Mouse (Mus musculus) heart, postnatal 4 days (tissue): ENCODE results near the gene Pik3r5. TPM values are rescaled to one million over a fixed set of nuclear protein-coding genes. Genes with fewer than 3 reads are reported as not detected.
A peak's percentile ranks its signal among the peaks of the same experiment; 100 is the strongest.

Experiments
- DNase-seq: peaks from one replicate; pipeline ENCODE4 v3.0.0; 2021
- total RNA-seq, 2 experiments: library from RNA; stranded (reverse); gene quantifications; 2 replicates each; pipeline ENCODE4 v1.2.3; 2021

Pik3r5 gene
- total RNA-seq, 2 experiments from 2014 or later, result 1.2 TPM

GRCm38 (mm10) chr11:68486093-68486492, 54.2 kb downstream of the Pik3r5 start:
- DNase-seq, result no peak

GRCm38 (mm10) chr11:68487720-68488119, 55.8 kb downstream of the Pik3r5 start:
- DNase-seq, result no peak

DNA sequence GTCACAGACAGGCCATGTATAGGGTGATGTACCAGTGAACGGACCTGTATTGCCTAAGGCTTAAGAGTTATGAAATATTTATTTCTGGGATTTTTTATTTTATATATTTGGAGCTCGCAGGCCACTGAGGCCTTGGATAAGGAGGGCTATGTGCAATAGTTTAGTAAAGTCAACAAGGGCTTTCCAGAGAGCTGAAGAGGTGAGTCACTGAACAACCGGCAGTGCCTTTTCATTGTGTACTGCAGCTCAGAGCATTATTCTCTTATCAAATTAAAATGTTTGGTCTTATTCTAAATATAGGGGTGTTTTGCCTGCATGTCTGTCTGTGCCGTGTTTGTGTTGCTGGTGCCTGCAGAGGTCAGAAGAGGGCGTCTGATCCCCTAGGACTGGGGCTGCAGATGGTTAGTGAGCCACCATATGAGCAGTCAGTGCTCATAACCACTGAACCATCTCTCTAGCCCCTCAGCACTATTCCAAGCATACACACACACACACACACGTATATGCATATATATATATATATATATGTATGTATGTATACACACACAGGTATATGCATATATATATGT, 56.4 kb downstream of the Pik3r5 start:
- no peak for DNase-seq

GRCm38 (mm10) chr11:68489236-68489635, 57.3 kb downstream of the Pik3r5 start:
- DNase-seq, result no peak

- no peak for DNase-seq
Measured at GRCm38 (mm10) chr11:68492592-68492991, 60.7 kb downstream of the Pik3r5 start.

- peak; percentile 43 for DNase-seq
Measured at GRCm38 (mm10) chr11:68493760-68494159, 61.8 kb downstream of the Pik3r5 start.

DNA sequence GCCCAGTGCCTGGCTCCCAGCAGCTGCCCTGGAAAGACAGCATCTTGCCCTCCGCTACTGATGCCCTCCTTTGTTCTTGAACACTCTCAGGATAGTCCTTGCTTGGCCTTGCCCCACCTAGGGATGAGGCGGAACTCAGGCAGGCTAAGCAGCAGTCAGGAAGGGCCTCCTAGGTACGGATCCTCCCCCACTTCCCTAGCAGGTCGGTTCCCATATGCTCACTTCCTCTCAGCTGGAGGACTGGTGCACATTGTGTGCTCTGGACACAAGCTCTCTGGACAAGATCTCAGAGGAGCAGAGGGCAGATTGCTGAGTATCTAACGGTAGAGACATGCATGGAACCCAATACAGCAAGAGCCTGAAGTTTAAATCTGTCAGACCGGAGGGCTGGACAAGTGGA, 65.2 kb downstream of the Pik3r5 start:
- DNase-seq, result no peak

DNA sequence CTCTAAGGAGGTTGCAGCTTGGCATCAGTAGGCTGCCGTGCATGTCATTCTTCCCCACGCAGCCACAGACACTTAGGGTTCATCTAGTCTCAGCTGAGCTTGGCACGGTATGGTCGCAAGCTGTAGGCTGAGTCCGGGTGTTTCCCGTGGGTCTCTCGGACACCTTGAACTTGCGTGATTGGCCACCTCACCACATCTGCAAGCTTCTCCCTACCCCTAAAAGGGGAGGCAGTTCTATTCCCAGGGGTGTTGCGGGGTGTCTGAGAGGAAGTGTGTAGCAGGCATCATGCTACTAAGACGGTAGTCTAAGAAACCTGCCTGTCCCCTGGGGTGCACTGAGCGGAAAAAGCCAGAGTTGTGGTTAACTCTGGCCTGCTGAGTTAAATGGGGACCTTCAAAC, 66.6 kb downstream of the Pik3r5 start:
- no peak for DNase-seq

DNA sequence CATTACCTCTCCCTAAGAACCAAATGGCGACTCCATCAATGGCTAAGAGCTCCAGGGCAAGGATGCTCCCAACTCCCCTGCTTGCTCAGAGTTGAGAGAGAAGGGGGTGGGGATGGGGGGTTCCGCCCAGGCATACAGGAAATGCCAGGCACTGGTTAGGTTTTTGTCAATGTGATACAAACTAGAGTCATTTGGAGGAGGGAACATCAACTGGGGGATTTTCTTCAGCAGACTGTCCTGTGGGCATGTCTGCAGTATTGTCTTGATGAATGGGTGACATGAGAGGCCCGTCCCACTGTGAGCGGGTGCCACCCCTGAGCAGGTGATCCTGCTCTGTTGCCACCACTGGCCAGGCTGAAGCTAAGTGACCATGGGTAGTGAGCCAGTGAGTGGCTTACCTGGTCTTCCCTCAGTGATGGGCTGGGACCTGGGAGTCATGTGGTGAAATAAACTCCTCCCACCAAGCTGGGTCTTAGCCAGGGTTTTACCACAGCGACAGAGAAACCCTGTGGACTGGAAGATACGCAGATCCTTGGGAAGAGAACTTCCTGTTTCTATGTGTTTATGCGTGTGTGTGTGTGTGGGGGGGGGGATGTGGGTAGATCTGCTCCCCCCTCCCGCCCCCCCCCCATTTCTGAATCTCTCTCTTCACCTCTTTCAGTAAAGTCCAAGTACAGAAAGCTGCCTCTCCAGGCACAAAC, 67.2 kb downstream of the Pik3r5 start:
- DNase-seq, result no peak

DNA sequence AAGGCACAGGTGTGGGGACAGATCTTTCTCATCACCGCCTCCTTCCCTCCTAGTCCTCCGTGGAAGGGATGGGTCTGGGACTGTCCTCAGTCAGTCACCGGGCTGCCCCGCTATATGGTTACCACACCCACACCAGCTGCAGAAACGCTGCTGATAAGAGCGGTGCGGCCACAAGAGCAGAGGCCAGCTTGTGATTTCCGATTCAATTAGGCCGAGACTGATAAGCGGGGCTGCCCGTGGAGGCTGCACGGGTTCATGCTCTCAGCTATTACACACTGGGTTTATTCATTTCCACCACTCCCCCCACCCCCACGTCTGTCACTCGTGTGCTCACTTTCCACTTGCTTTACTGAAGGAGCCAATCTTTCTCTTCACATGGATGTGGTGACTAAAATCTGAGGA, 69.0 kb downstream of the Pik3r5 start:
- DNase-seq, result no peak

DNA sequence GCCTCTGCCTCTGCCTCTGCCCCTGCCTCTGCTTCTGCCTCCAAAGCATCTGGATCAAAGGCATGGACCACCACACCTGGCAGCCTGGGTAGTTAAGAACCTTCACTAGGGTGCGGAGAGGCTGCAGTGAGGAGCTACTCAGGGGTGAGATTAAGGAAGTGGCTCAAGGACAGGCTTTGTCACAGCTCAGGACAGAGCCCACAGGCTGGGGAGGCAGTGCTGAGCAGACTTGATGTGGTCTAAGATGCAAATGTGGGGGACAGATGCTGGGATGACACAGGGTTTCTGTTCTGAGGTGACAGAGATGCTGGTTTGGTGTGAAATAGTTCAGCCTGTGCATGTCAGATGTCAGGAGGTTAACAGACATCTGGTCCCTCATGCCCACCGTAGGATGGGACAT, 70.5 kb downstream of the Pik3r5 start:
- no peak for DNase-seq

GRCm38 (mm10) chr11:68502902-68503629, 71.1 kb downstream of the Pik3r5 start, which contains the start of gene Pik3r6:
TSS of gene Pik3r6 (plus strand) at chr11:68503019.
- DNase-seq, result no peak

DNA sequence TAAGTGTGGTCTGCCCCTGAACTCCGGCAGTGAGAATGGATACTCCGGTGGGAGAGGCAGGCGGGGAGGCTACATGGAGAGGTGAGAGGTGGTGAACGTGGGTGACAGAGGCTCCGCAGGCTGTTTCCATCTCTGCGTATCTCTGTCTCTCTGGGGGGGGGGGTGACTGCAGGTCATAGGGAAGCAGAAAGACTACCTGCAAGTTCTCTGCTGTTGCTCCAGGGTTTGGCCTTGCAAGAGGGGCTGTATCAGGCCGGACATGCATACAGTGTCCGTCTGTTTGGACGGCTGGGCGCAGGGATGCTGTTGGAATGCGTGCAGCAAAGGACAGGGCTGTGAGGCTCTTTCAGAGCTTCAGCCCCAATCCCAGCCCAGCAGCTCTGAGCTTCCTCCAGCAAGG, 73.0 kb downstream of the Pik3r5 start:
- no peak for DNase-seq

DNA sequence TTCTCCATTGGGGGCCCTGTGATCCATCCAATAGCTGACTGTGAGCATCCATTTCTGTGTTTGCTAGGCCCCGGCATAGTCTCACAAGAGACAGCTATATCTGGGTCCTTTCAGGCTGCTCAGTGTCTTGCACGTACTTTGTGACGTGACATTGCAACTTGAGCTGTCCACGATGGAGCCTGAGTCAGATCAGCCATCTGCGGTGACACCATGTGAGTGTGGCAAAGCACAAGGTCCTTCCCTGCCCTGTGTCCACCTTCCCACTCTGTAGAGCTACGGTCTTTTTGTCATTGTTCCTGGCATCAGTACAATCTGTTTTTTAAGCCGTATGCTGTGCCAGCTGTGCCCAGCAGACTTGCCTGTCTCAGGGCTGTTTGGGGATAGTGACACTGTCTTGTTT, 75.3 kb downstream of the Pik3r5 start:
- DNase-seq, result no peak

GRCm38 (mm10) chr11:68508619-68509018, 76.7 kb downstream of the Pik3r5 start:
- DNase-seq, result no peak

DNA sequence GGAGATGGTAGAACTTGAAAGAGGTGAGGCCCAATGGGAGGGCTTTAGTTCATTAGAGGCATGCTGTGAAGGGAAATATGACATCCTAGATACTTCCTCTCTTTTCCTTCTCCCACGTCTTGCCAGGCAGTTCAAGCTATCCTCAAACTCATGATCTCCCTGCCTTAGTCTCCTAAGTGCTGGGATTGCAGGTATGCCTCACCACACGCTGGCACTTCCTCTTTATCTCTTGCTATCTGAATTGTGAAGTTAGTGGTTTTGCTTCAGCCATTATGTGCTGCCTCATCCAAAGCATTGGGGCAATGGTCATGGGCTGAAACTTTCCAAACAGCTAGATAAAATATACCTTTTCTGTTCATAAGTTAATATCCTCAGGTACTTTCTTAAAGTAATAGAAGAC, 77.3 kb downstream of the Pik3r5 start:
- DNase-seq, result no peak

- DNase-seq, result no peak
Measured at GRCm38 (mm10) chr11:68513969-68514368, 82.0 kb downstream of the Pik3r5 start.

GRCm38 (mm10) chr11:68519362-68519761, 87.4 kb downstream of the Pik3r5 start:
- DNase-seq, result no peak

GRCm38 (mm10) chr11:68519815-68520214, 87.9 kb downstream of the Pik3r5 start:
- no peak for DNase-seq

- no peak for DNase-seq
Measured at GRCm38 (mm10) chr11:68520439-68520838, 88.5 kb downstream of the Pik3r5 start.

DNA sequence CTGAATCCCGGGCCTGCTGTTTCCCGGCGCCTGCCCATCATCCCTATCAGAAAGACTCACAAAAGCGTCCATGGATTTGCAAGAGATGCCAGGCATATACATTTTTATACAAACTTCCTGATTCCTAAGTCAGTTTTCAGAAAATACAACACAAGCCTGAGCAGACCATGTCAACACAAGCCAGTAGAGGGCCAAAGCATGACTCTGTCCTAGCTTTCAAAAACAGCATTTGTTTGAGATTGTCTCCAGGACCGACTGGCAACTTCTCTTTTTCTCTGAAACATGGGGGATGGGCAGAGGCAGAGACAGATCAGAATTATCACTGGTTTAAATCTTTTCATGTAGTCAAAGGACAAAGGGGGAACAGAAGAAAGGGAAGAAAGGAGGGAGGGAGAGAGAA, 89.4 kb downstream of the Pik3r5 start:
- no peak for DNase-seq

GRCm38 (mm10) chr11:68526441-68526840, 94.5 kb downstream of the Pik3r5 start:
- no peak for DNase-seq

GRCm38 (mm10) chr11:68531066-68531806, 99.3 kb downstream of the Pik3r5 start:
- peak; percentile 77 for DNase-seq
